Mouse (Mus musculus) liver, adult (tissue): ENCODE results near the gene Mag.
"Not testable (repeated sequence)": the region's sequence is repeated elsewhere in the genome, so short reads cannot be mapped to it uniquely, and the experiment has no call there.

Experiments
- GATA4 ChIP-seq: IDR thresholded peaks from 2 replicates; pipeline ENCODE4 v1.6.1; 2014; ENCODE audit warnings: mild to moderate bottlenecking, low read length; ENCODE audit not compliant: insufficient replicate concordance

The Mag gene

GRCm38 (mm10) chr7:30943909-30944635 lies 29.4 kb upstream of the Mag start, which contains the start of gene Hamp:
Gene Hamp, minus strand, starts transcription at chr7:30944032.
- TF ChIP-seq GATA4: peak; percentile 85; the same call in 1 of the 2 replicates

GRCm38 (mm10) chr7:30924581-30924980 lies 9.9 kb upstream of the Mag start, which contains the start of gene Hamp2:
Gene Hamp2, minus strand, starts transcription at chr7:30924681.
- TF ChIP-seq GATA4: not testable (repeated sequence)

GRCm38 (mm10) chr7:30924071-30924470 lies 9.4 kb upstream of the Mag start:
- no peak for TF ChIP-seq GATA4

- no peak for TF ChIP-seq GATA4
Observed at GRCm38 (mm10) chr7:30920217-30920616, 5.5 kb upstream of the Mag start.

- TF ChIP-seq GATA4: no peak
Observed at GRCm38 (mm10) chr7:30917219-30917618, 2.5 kb upstream of the Mag start.

DNA sequence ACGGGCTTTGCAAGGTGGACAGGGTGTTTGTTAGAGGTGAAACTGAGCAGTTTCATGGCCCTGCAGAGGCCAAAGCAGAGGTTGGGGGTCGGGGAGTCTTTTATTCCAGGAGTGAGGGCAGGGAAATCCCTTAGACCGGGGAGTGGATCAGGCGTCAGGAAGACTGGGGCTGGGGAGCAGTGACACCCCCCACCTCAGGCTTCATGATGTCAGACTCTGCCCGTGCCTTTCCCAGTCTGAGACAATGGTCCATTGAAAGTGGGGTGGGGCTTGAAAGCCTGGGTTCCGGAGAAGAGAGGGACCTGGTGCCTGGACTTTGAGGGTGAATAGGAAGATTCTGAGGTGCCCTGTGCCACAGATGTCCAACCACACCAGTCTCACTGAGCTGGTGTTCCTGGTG lies 2.0 kb upstream of the Mag start:
- no peak for TF ChIP-seq GATA4

GRCm38 (mm10) chr7:30909773-30910172 lies 4.9 kb downstream of the Mag start:
- no peak for TF ChIP-seq GATA4

- no peak for TF ChIP-seq GATA4
Observed at GRCm38 (mm10) chr7:30908992-30909431, 5.7 kb downstream of the Mag start.

DNA sequence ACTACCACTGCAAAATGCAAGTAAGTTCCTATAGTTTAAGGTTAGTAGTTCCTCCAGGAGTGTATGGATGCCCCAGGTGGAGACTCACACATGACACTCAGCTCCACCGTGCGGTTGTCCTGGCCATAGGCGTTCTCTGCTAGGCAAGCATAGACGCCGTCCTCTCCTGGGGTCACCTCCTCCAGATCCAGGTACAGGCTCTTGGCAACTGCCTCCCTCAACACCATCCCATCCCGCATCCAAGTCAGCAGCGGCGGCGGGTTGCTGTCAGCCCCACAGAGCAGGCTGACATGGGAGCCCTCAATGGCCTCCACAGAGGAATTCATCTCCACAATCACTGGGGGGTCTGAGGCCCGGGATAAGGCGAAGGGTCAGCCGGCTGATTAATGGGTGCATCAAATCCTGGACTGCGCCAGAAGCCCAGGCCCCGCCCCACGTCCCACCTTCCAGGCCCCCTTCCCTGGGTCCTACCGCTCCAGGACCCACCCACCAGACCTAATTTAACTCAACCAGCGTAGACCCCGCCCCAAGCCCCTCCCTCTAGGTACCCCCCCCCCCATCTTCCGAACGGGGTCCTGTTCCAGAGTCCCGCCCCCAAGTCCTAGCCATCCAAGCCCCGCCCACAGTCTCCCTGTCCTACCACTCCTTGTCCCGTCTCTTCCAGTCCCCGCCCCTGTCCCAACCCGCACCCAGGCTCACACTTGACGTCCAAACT lies 6.2 kb downstream of the Mag start:
- TF ChIP-seq GATA4: no peak

DNA sequence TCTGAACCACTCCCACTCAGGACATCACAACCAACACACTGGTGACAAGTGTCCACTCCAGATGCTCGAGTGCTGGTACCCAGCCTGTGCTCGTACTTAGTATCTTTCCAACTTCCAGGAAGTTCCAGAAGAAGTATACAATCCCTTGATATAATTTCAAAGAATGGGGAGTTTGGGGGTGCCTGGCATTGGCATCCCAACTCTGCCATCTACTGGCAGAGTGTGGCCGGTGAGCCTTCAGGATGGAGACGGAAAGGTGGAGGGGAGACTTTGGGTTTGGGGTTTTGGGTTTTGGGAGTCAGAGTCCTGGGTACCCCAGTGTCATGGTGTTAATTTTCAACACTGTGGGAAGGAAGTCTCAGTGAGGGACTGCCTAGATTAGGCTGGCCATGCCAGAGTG lies 10.6 kb downstream of the Mag start:
- no peak for TF ChIP-seq GATA4

DNA sequence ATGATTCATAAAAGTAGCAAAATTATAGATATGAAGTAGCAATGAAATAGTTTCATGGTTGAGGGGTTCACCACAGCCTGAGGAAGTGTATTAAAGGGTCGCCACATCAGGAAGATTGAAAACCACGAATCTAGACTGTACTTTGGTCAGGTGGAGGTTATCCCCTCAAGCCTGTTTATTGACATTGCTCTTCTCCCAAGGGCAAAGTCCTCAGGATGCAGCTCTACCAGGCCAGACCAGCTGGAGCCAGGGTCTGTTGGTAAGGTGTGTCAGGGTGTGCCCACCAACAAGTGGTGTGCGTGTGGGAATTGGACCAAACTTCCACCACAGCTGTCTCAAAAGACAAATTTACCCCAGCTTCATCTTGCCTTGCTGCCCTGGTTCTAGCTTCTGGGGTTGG lies 19.5 kb downstream of the Mag start:
- no peak for TF ChIP-seq GATA4

DNA sequence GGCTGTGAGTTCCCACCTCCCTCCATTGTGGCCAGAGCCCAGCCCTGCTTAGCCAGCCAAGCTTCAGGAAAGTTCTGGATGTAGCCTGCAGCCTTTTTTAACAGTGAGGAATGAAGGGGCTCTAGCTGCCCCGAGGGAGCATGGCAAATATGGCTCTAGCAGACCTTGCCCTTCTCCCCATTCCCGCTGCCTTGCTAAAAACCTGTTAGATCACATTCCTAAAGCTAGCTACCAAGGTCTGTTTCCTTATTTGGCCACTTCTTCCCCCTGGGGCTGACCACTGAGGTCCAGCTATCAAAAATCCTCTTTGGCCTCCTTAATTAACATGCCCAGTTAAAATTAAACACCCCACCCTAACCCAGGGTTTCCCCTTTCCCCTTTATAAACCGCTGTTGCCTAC lies 22.2 kb downstream of the Mag start:
- no peak for TF ChIP-seq GATA4

DNA sequence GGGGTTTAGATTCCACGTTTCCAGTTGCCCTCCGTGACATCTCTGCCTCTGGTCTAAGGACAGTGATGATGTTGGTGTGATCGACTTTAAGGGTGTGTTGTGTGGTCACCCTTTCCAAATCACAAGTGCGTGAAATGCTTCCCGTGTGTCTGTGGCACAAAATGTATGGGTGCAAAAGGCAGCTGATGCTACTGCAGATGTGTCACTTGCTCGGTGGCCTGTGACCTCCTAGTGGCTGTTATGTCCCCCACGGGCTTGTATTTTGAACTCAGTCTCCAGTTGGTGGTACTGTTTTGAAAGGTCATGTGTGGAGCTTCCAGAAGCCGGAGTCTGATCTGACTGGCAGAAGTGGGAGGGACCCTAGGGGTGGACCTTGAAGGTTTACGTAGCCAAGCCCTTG lies 22.9 kb downstream of the Mag start:
- no peak for TF ChIP-seq GATA4

GRCm38 (mm10) chr7:30890681-30891080 lies 24.0 kb downstream of the Mag start:
- no peak for TF ChIP-seq GATA4

- TF ChIP-seq GATA4: no peak
Observed at GRCm38 (mm10) chr7:30888786-30889185, 25.9 kb downstream of the Mag start.

GRCm38 (mm10) chr7:30887568-30888188 lies 27.0 kb downstream of the Mag start:
- TF ChIP-seq GATA4: no peak
